Mouse (Mus musculus): ENCODE results near the gene Olfr1437.
"Not testable (repeated sequence)": the region's sequence is repeated elsewhere in the genome, so short reads cannot be mapped to it uniquely, and the experiment has no call there.

Gene Olfr1437

GRCm38 (mm10) chr19:12325001-12325400, at the start of gene Olfr1437:
TSS of gene Olfr1437 (minus strand) at chr19:12325101.
- no peak for DNase-seq

- no peak for DNase-seq
These were observed 49.6 kb upstream of the Olfr1437 start for GRCm38 (mm10) chr19:12374465-12375025.

- no peak for DNase-seq
These were observed 48.1 kb upstream of the Olfr1437 start for GRCm38 (mm10) chr19:12373004-12373403.

- no peak for DNase-seq
These were observed 10.9 kb upstream of the Olfr1437 start, which contains the start of gene Olfr1438-ps1 for GRCm38 (mm10) chr19:12335810-12336209. TSS of gene Olfr1438-ps1 (minus strand) at chr19:12335910.

GRCm38 (mm10) chr19:12299030-12299429, 25.9 kb downstream of the Olfr1437 start, which contains the start of gene Olfr1436:
TSS of gene Olfr1436 (minus strand) at chr19:12299130.
- not testable (repeated sequence) for DNase-seq

GRCm38 (mm10) chr19:12292979-12293378, 31.9 kb downstream of the Olfr1437 start:
- no peak for DNase-seq

- no peak for DNase-seq
These were observed 45.3 kb downstream of the Olfr1437 start, which contains the start of gene Olfr1434 for GRCm38 (mm10) chr19:12279554-12279953. TSS of gene Olfr1434 (plus strand) at chr19:12279854.

All from thymus, postnatal 36 days (tissue).